Mouse (Mus musculus) brain, embryonic 14.5 days (tissue): ENCODE results near the gene Tbcc.

ENCODE experiments used
- CTCF ChIP-seq: fragments of 200-500 bp; IDR thresholded peaks from 2 replicates; pipeline ENCODE4 v1.5.1; 2012; ENCODE audit warnings: inconsistent platforms, mild to moderate bottlenecking, moderate library complexity, borderline replicate concordance; ENCODE audit not compliant: insufficient read depth, insufficient read length; ENCODE audit errors: extremely low read depth
- POLR2A ChIP-seq: fragments of 200-500 bp; IDR thresholded peaks from 2 replicates; pipeline ENCODE4 v1.6.1; 2012; ENCODE audit warnings: mild to moderate bottlenecking, inconsistent platforms, borderline replicate concordance; ENCODE audit not compliant: poor library complexity, insufficient read depth, insufficient read length, severe bottlenecking; ENCODE audit errors: extremely low read depth

DNA sequence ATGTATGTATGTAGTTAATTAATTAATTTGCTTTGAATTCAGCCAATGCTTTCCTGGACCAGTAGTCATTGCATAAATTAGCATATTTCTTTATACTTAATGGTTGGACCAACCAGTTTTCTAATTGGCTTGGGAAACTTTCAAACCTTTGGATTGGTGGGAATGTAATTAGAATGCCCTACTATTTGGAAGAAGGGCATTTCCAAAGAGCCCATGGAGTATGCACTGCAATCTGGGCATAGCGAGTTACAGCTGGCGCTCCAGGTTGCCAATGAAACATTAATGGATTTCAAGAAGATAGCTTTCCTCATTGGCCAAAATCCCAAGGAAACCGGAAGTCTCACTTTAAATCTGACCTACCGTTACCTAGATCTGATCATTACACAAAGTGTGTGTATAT, 30.4 kb upstream of the Tbcc start:
- TF ChIP-seq CTCF (no peak), POLR2A (no peak)
